Mouse (Mus musculus): Measurements from ENCODE around the gene Unc80.

DNA sequence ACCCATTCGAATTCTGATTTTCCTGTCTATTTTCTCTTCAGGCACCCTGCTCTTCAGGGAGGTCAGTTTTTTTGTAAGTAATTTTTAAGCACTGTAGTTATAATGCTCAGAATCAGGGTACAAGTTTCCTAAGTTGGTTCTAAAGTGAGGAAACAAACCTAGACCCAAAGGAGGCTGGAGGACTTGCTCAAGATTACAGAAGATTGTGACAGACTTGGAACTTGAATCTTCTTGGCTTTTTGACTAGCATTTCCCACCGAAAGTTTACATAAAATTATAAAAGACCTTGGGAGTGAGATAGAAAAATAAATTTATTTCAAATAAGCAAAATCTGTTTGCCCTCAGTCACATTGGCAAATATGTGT lies 233.4 kb downstream of the Unc80 start:
- TF ChIP-seq CTCF (IDR thresholded peaks at IDR 0.05; ENCODE audit: extremely low read depth, insufficient read depth, low read length) (no peak), POLR2A (IDR thresholded peaks at IDR 0.05; ENCODE audit: extremely low read depth, insufficient read depth, low read length) (no peak)

Data from cortical plate, adult 2 months (tissue).